Mouse (Mus musculus) heart, postnatal 10 days (tissue): ENCODE data around the gene Ftcd. TPM values are rescaled to one million over a fixed set of nuclear protein-coding genes. Genes with fewer than 3 reads are reported as not detected.

ENCODE experiments used
- DNase-seq, 2 experiments: peaks; one replicate each; pipeline ENCODE4 v3.0.0; 2021
- intact Hi-C: fragments of 180-260 bp; cut with DNase I; formaldehyde crosslinking; loops from one replicate; pipeline ENCODE4 v1.15.1; 2025
- total RNA-seq, 2 experiments: library from RNA; stranded (reverse); gene quantifications; 2 replicates each; pipeline ENCODE4 v1.2.3; 2021

Gene Ftcd
- total RNA-seq, 2 experiments from 2014 or later: 0.45 TPM; not detected in 1

GRCm38 (mm10) chr10:76596338-76596737 is 20.9 kb downstream of the Ftcd start:
- no peak for DNase-seq
- intact Hi-C loops: no loop called here

- intact Hi-C loops: no loop called here
- peak; percentile 51 to 52 for DNase-seq
Observed at GRCm38 (mm10) chr10:76602690-76603089, 27.2 kb downstream of the Ftcd start.

- no peak for DNase-seq
- intact Hi-C loops: no loop called here
Observed at GRCm38 (mm10) chr10:76612473-76612872, 37.0 kb downstream of the Ftcd start.

GRCm38 (mm10) chr10:76622411-76622810 is 47.0 kb downstream of the Ftcd start:
- no peak for DNase-seq
- intact Hi-C loops: loop anchor here (2.0 kb wide), 2 partner anchors 72 to 112 kb away; no protein-coding TSS in a partner anchor

- DNase-seq: peak; percentile 96 to 97
- intact Hi-C loops: loop anchor here (1.0 to 2.0 kb wide), 3 partner anchors 72 to 112 kb away; no protein-coding TSS in a partner anchor
Observed at GRCm38 (mm10) chr10:76622928-76623680, 47.7 kb downstream of the Ftcd start, which contains the start of gene Col6a2. TSS of gene Col6a2 (minus strand) at chr10:76623630.

- intact Hi-C loops: loop anchor here (1.0 to 2.0 kb wide), 3 partner anchors 73 to 111 kb away; no protein-coding TSS in a partner anchor
- DNase-seq: no peak
Observed at GRCm38 (mm10) chr10:76623734-76624133, 48.3 kb downstream of the Ftcd start.

GRCm38 (mm10) chr10:76624903-76625302 is 49.5 kb downstream of the Ftcd start:
- no peak for DNase-seq
- intact Hi-C loops: no loop called here

- intact Hi-C loops: no loop called here
- no peak for DNase-seq
Observed at GRCm38 (mm10) chr10:76627714-76628113, 52.3 kb downstream of the Ftcd start.

- DNase-seq: no peak
- intact Hi-C loops: no loop called here
Observed at GRCm38 (mm10) chr10:76630657-76631056, 55.2 kb downstream of the Ftcd start.

GRCm38 (mm10) chr10:76632630-76633029 is 57.2 kb downstream of the Ftcd start:
- intact Hi-C loops: no loop called here
- peak in 1 of 2 experiments; percentile 22 for DNase-seq

DNA sequence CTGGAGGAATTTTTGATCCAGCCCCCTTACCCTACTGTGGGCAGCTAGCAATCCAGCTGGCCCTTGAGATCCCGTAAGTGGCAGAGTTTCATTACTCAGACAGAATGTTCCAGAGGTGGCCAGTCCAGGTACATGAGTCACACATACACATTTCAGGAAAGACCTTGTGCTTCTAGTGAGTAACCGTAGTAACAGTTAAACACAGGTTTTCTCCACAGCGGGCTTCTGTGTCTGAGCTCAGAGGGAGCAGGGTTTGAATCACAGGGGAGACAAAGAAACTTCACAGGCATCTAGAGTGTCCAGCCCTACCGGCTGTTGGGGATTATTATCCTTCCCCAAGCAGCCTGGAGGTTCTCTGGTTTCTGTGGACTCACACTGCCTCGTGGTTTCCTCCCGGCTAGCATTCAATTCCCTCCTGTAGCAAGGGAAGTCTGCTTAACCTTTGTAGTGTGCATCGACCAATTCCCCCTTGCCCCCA is 58.7 kb downstream of the Ftcd start:
- peak in 1 of 2 experiments; percentile 20 for DNase-seq
- intact Hi-C loops: no loop called here

GRCm38 (mm10) chr10:76634584-76634983 is 59.1 kb downstream of the Ftcd start:
- intact Hi-C loops: no loop called here
- DNase-seq: no peak

GRCm38 (mm10) chr10:76636026-76636425 is 60.6 kb downstream of the Ftcd start:
- intact Hi-C loops: no loop called here
- peak; percentile 68 for DNase-seq

DNA sequence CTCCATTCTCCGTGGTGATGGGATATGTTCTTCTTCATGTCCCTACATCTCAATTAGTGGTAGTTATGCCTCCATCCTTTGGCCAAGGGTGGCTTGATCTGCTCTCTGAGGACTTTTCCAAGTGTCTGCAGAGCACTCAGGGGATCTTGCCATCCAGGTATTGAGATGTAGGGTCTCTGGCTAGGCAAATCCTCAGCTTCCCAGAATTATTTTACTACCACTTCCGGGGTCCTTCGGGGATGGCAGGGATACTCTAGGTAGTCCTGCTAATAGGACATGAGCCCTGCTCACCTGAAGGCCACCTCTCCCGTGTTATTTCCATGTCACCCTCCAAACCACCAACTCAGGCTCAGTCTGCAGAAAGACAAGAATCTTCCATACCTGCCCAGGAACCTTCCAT is 61.2 kb downstream of the Ftcd start:
- DNase-seq: no peak
- intact Hi-C loops: no loop called here

Other genes starting within 250 kb of the Ftcd start
- 10 to 100 TPM; 24.0 to 24.4 TPM for gene Dip2a, start 230.4 kb upstream of the Ftcd start, total RNA-seq
- not detected for gene AC141477.1, start 135.2 kb upstream of the Ftcd start, total RNA-seq
- 10 to 100 TPM; 30.0 to 36.4 TPM for gene Pcnt, start 132.9 kb upstream of the Ftcd start, total RNA-seq
- gene 2610028H24Rik, start 126.6 kb upstream of the Ftcd start, total RNA-seq: under 1 TPM; 0.22 to 0.50 TPM
- 10 to 100 TPM; 34.4 to 36.0 TPM for gene Mcm3ap, start 106.7 kb upstream of the Ftcd start, total RNA-seq
- 1 to 10 TPM; 3.5 to 3.6 TPM for gene Ybey, start 106.5 kb upstream of the Ftcd start, total RNA-seq
- gene Lss, start 44.1 kb upstream of the Ftcd start, total RNA-seq: 1 to 10 TPM; 6.7 to 8.0 TPM
- not detected for gene Spatc1l, start 13.4 kb upstream of the Ftcd start, total RNA-seq
- gene Col6a2, start 48.0 kb downstream of the Ftcd start, total RNA-seq: 100 to 1,000 TPM; 224 to 241 TPM
- 100 to 1,000 TPM; 186 to 200 TPM for gene Col6a1, start 150.5 kb downstream of the Ftcd start, total RNA-seq